Mouse (Mus musculus): ENCODE measurements around the gene Hmg20b. TPM values are rescaled to one million over a fixed set of nuclear protein-coding genes. Genes with fewer than 3 reads are reported as not detected.

The Hmg20b gene
- polyA plus RNA-seq, 1 experiment from 2014 or later: 101 TPM

GRCm38 (mm10) chr10:81388505-81389055 lies 38.3 kb upstream of the Hmg20b start, which contains the start of gene Gm48552:
Gene Gm48552, plus strand, starts transcription at chr10:81389005.
- 91% methylated on average over 5 of the region's 5 CpGs for WGBS
- H3K27ac ChIP-seq: 0 out of 2 replicates have a peak within 1 kb of the TSS, but pooled peaks have one; percentile 21

GRCm38 (mm10) chr10:81387716-81388115 lies 37.4 kb upstream of the Hmg20b start:
- H3K27me3 ChIP-seq (ENCODE audit: poor library complexity, severe bottlenecking): 0 out of 2 replicates have a peak, but pooled peaks cover 3% of the 10 kb centered on the region
- H3K4me1 ChIP-seq: peaks cover 34% of the 10 kb centered on the region
- no peak overlapping the region for H3K27ac ChIP-seq
- H3K9me3 ChIP-seq: no peaks in the 10 kb centered on the region
- H3K36me3 ChIP-seq (replicated peaks): peaks cover 48% of the 10 kb centered on the region
- H3K4me3 ChIP-seq: 0 out of 2 replicates have a peak overlapping the region, but pooled peaks have one; percentile 13
- 95% methylated on average over 20 of the region's 20 CpGs for WGBS
- DNase-seq (ENCODE audit: extremely low spot score, low spot score): no peak

More at GRCm38 (mm10) chr10:81388505-81389055, 38.3 kb upstream of the Hmg20b start, which contains the start of gene Gm48552:
- Histone ChIP-seq H3K36me3 (replicated peaks) (peaks cover 48% of the 10 kb centered on the region), H3K4me1 (peaks cover 42% of the 10 kb centered on the region), H3K4me3 (0 out of 2 replicates have a peak within 1 kb of the TSS, but pooled peaks have one; percentile 13), H3K27me3 (ENCODE audit: poor library complexity, severe bottlenecking) (0 out of 2 replicates have a peak, but pooled peaks cover 6% of the 10 kb centered on the region), H3K9me3 (no peaks in the 10 kb centered on the region)
- DNase-seq (ENCODE audit: extremely low spot score, low spot score): no peak

GRCm38 (mm10) chr10:81385603-81386306 lies 35.5 kb upstream of the Hmg20b start:
- Histone ChIP-seq H3K27me3 (ENCODE audit: poor library complexity, severe bottlenecking) (no peaks in the 10 kb centered on the region), H3K36me3 (replicated peaks) (peaks cover 44% of the 10 kb centered on the region), H3K27ac (no peak overlapping the region), H3K4me1 (peaks cover 29% of the 10 kb centered on the region), H3K9me3 (no peaks in the 10 kb centered on the region), H3K4me3 (peak overlapping the region; percentile 87)
- no peak for DNase-seq (ENCODE audit: extremely low spot score, low spot score)
- WGBS: 89% methylated on average over 22 of the region's 22 CpGs

GRCm38 (mm10) chr10:81384605-81384982 lies 34.3 kb upstream of the Hmg20b start:
- under 1% methylated on average over 19 of the region's 19 CpGs for WGBS
- no peak for DNase-seq (ENCODE audit: extremely low spot score, low spot score)
- Histone ChIP-seq H3K27ac (peak overlapping the region; percentile 88), H3K4me3 (peak overlapping the region; percentile 87), H3K4me1 (peaks cover 23% of the 10 kb centered on the region), H3K27me3 (ENCODE audit: poor library complexity, severe bottlenecking) (no peaks in the 10 kb centered on the region), H3K36me3 (replicated peaks) (peaks cover 40% of the 10 kb centered on the region), H3K9me3 (no peaks in the 10 kb centered on the region)

GRCm38 (mm10) chr10:81383802-81384604 lies 33.7 kb upstream of the Hmg20b start, which contains the start of the genes Dohh and Gm48551:
Gene Dohh, plus strand, starts transcription at chr10:81384428.
Gene Gm48551, plus strand, starts transcription at chr10:81384466.
- H3K4me1 ChIP-seq: peaks cover 21% of the 10 kb centered on the region
- H3K4me3 ChIP-seq: peak within 1 kb of the TSS; percentile 87
- 10% methylated on average over 54 of the region's 54 CpGs for WGBS
- H3K27ac ChIP-seq: peak within 1 kb of the TSS; percentile 88
- H3K27me3 ChIP-seq (ENCODE audit: poor library complexity, severe bottlenecking): no peaks in the 10 kb centered on the region
- peak; percentile 98 for DNase-seq (ENCODE audit: extremely low spot score, low spot score)
- H3K36me3 ChIP-seq (replicated peaks): peaks cover 35% of the 10 kb centered on the region
- H3K9me3 ChIP-seq: no peaks in the 10 kb centered on the region

- Histone ChIP-seq H3K27ac (no peak overlapping the region), H3K36me3 (replicated peaks) (peaks cover 16% of the 10 kb centered on the region)
- 87% methylated on average over 5 of the region's 5 CpGs for WGBS
These were observed 31.8 kb upstream of the Hmg20b start for GRCm38 (mm10) chr10:81382039-81382438.

GRCm38 (mm10) chr10:81379809-81380378 lies 29.6 kb upstream of the Hmg20b start:
- H3K4me3 ChIP-seq: peak overlapping the region; percentile 92; the same call in 1 of the 2 replicates
- peaks cover 17% of the 10 kb centered on the region for H3K36me3 ChIP-seq (replicated peaks)
- WGBS: 93% methylated on average over 6 of the region's 6 CpGs
- no peaks in the 10 kb centered on the region for H3K9me3 ChIP-seq
- peaks cover 34% of the 10 kb centered on the region for H3K4me1 ChIP-seq
- no peak for DNase-seq (ENCODE audit: extremely low spot score, low spot score)
- H3K27me3 ChIP-seq (ENCODE audit: poor library complexity, severe bottlenecking): no peaks in the 10 kb centered on the region
- H3K27ac ChIP-seq: peak overlapping the region; percentile 98

More at GRCm38 (mm10) chr10:81382039-81382438, 31.8 kb upstream of the Hmg20b start:
- no peaks in the 10 kb centered on the region for H3K9me3 ChIP-seq
- H3K4me1 ChIP-seq: peaks cover 29% of the 10 kb centered on the region
- H3K27me3 ChIP-seq (ENCODE audit: poor library complexity, severe bottlenecking): no peaks in the 10 kb centered on the region
- H3K4me3 ChIP-seq: no peak overlapping the region
- DNase-seq (ENCODE audit: extremely low spot score, low spot score): no peak

GRCm38 (mm10) chr10:81379183-81379553 lies 28.9 kb upstream of the Hmg20b start:
- Histone ChIP-seq H3K27me3 (ENCODE audit: poor library complexity, severe bottlenecking) (no peaks in the 10 kb centered on the region), H3K4me3 (peak overlapping the region; percentile 92), H3K36me3 (replicated peaks) (peaks cover 24% of the 10 kb centered on the region), H3K27ac (peak overlapping the region; percentile 98), H3K9me3 (no peaks in the 10 kb centered on the region), H3K4me1 (peaks cover 30% of the 10 kb centered on the region)
- DNase-seq (ENCODE audit: extremely low spot score, low spot score): no peak
- 60% methylated on average over 3 of the region's 3 CpGs for WGBS

GRCm38 (mm10) chr10:81378553-81379182 lies 28.4 kb upstream of the Hmg20b start:
- no peaks in the 10 kb centered on the region for H3K27me3 ChIP-seq (ENCODE audit: poor library complexity, severe bottlenecking)
- H3K9me3 ChIP-seq: no peaks in the 10 kb centered on the region
- under 1% methylated on average over 46 of the region's 46 CpGs for WGBS
- DNase-seq (ENCODE audit: extremely low spot score, low spot score): peak; percentile 100
- peak overlapping the region; percentile 98 for H3K27ac ChIP-seq
- H3K4me1 ChIP-seq: peaks cover 30% of the 10 kb centered on the region
- H3K36me3 ChIP-seq (replicated peaks): peaks cover 29% of the 10 kb centered on the region
- peak overlapping the region; percentile 92 for H3K4me3 ChIP-seq

GRCm38 (mm10) chr10:81377793-81378552 lies 27.7 kb upstream of the Hmg20b start, which contains the start of gene Fzr1:
Gene Fzr1, minus strand, starts transcription at chr10:81378516.
- H3K27me3 ChIP-seq (ENCODE audit: poor library complexity, severe bottlenecking): no peaks in the 10 kb centered on the region
- H3K27ac ChIP-seq: peak within 1 kb of the TSS; percentile 98
- peaks cover 36% of the 10 kb centered on the region for H3K36me3 ChIP-seq (replicated peaks)
- H3K9me3 ChIP-seq: no peaks in the 10 kb centered on the region
- under 1% methylated on average over 58 of the region's 59 CpGs for WGBS
- peak within 1 kb of the TSS; percentile 92 for H3K4me3 ChIP-seq
- H3K4me1 ChIP-seq: peaks cover 36% of the 10 kb centered on the region
- DNase-seq (ENCODE audit: extremely low spot score, low spot score): no peak

- Histone ChIP-seq H3K36me3 (replicated peaks) (peaks cover 43% of the 10 kb centered on the region), H3K4me1 (peaks cover 39% of the 10 kb centered on the region), H3K27ac (peak overlapping the region; percentile 98), H3K4me3 (peak overlapping the region; percentile 92), H3K27me3 (ENCODE audit: poor library complexity, severe bottlenecking) (no peaks in the 10 kb centered on the region), H3K9me3 (no peaks in the 10 kb centered on the region)
- no peak for DNase-seq (ENCODE audit: extremely low spot score, low spot score)
- 67% methylated on average over 2 of the region's 2 CpGs for WGBS
These were observed 27.0 kb upstream of the Hmg20b start for GRCm38 (mm10) chr10:81377362-81377664.

Data from forebrain, embryonic 10.5 days (tissue).